Mouse (Mus musculus) limb, embryonic 14.5 days (tissue): ENCODE measurements around the gene Uqcrfs1. TPM values are rescaled to one million over a fixed set of nuclear protein-coding genes. Genes with fewer than 3 reads are reported as not detected.

Source experiments
- ATAC-seq: fragments of 200-750 bp; cut with Nextera tagmentation; 2 replicates; pipeline ENCODE4 v1.8.0; 2017; ENCODE audit warnings: low read depth, moderate number of reproducible peaks, moderate TSS enrichment; ENCODE audit not compliant: low FRiP score
- DNase-seq: peaks from one replicate; pipeline ENCODE4 v3.0.0-alpha.2; 2015; ENCODE audit warnings: low spot score
- H3K27ac ChIP-seq: fragments of 300-500 bp; sonication (generic); replicated peaks from 2 replicates; pipeline ENCODE4 v1.5.1; 2014; ENCODE audit warnings: low read depth, mild to moderate bottlenecking, low read length, moderate library complexity, mixed read lengths
- H3K27me3 ChIP-seq: fragments of 300-500 bp; sonication (generic); 2 replicates; pipeline ENCODE4 v1.6.1; 2014; ENCODE audit warnings: low read length, mixed read lengths; ENCODE audit not compliant: control insufficient read depth, insufficient read depth
- H3K36me3 ChIP-seq: fragments of 300-500 bp; sonication (generic); 2 replicates; pipeline ENCODE4 v1.6.1; 2014; ENCODE audit warnings: mild to moderate bottlenecking, low read length, moderate library complexity, mixed read lengths; ENCODE audit not compliant: control insufficient read depth, insufficient read depth
- H3K4me1 ChIP-seq: fragments of 300-500 bp; sonication (generic); 2 replicates; pipeline ENCODE4 v1.6.1; 2014; ENCODE audit warnings: antibody characterized with exemption, low read length, mixed read lengths; ENCODE audit not compliant: control insufficient read depth, insufficient read depth
- H3K4me2 ChIP-seq: fragments of 300-500 bp; sonication (generic); replicated peaks from 2 replicates; pipeline ENCODE4 v1.6.1; 2014; ENCODE audit warnings: low read depth, mild to moderate bottlenecking, low read length, moderate library complexity; ENCODE audit not compliant: severe bottlenecking
- H3K4me3 ChIP-seq: fragments of 300-500 bp; sonication (generic); replicated peaks from 2 replicates; pipeline ENCODE4 v1.5.1; 2014; ENCODE audit warnings: low read length
- H3K9ac ChIP-seq: fragments of 300-500 bp; sonication (generic); 2 replicates; pipeline ENCODE4 v1.6.1; 2014; ENCODE audit warnings: mild to moderate bottlenecking, low read depth, low read length, moderate library complexity; ENCODE audit not compliant: severe bottlenecking
- H3K9me3 ChIP-seq: fragments of 300-500 bp; sonication (generic); 2 replicates; pipeline ENCODE4 v1.6.1; 2016; ENCODE audit warnings: low read length; ENCODE audit not compliant: control insufficient read depth
- POLR2A ChIP-seq: fragments of 200-500 bp; IDR thresholded peaks from 2 replicates; pipeline ENCODE4 v1.8.0; 2012; ENCODE audit warnings: inconsistent platforms, mild to moderate bottlenecking, moderate library complexity, borderline replicate concordance; ENCODE audit not compliant: insufficient read depth, insufficient read length; ENCODE audit errors: extremely low read depth
- WGBS: fragments of 180-500 bp; shearing (Covaris S2); extraction: QIAGEN DNeasy Blood & Tissue Kit; methylation state at CpG from one replicate; pipeline ENCODE4 v1.1.7; 2014; 5-methylcytosine and 5-hydroxymethylcytosine counted together
- polyA plus RNA-seq, 2 experiments: library from polyadenylated mRNA; depleted of rRNA in 1 of 2; stranded (reverse) in 1 of 2; unstranded in 1 of 2; fragments of >200 nt; fragmentation: Nextera tagmentation in 1 of 2; extraction: Ambion mirVana in 1 of 2; gene quantifications; 2 replicates each; pipeline versions ENCODE4 v1.2.1 to v1.2.3; 2012 to 2014

Uqcrfs1 gene
- polyA plus RNA-seq, 2 experiments = 117 to 191 TPM

DNA sequence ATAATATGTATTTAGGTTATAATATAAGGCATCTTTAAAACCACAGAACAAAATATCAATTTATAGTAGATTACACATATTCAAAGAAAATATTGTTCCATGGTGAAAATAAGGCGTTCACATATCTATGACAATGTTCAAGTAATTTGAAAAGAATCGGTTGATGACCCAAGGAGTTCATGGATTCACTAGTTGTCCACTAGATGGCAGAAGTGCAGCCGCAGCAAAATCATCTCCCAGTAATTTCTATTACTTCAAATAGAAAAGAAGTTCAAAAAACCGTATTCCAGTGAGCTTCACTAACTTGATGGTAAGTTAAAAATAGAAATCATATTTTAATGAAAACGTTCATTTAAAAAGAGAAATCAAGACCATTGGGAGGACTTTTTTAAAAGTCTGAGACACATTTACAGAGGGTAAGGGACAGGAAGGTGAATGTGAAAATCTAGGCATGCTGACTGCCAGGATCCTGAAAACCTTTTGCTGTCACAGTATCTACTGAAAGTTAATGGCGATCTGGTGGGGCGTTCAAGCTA, 43.2 kb downstream of the Uqcrfs1 start:
- no peaks in the 10 kb centered on the region for H3K4me1 ChIP-seq
- DNase-seq (peak; percentile 49), ATAC-seq (no peak)
- H3K27ac ChIP-seq = no peak overlapping the region
- no peak for TF ChIP-seq POLR2A
- 38% methylated on average over 7 of the region's 7 CpGs for WGBS
- H3K27me3 ChIP-seq = no peaks in the 10 kb centered on the region
- no peak overlapping the region for H3K4me3 ChIP-seq
- H3K9ac ChIP-seq = no peak overlapping the region
- no peaks in the 10 kb centered on the region for H3K36me3 ChIP-seq
- no peaks in the 10 kb centered on the region for H3K9me3 ChIP-seq
- no peak overlapping the region for H3K4me2 ChIP-seq

Other genes with a start within 250 kb of the Uqcrfs1 start
- 18.9 and 20.6 TPM in 2 replicates for gene Agtr1a, start 208.9 kb downstream of the Uqcrfs1 start, polyA plus RNA-seq (2012; rRNA removed)
- 9.2 and 9.4 TPM in 2 replicates for gene Agtr1a, start 208.9 kb downstream of the Uqcrfs1 start, polyA plus RNA-seq (2014; fragmentation: Nextera tagmentation; extraction: Ambion mirVana)
- gene Dusp22, start 114.6 kb upstream of the Uqcrfs1 start, polyA plus RNA-seq (2012; rRNA removed) = 24.3 and 28.5 TPM in 2 replicates
- gene Dusp22, start 114.6 kb upstream of the Uqcrfs1 start, polyA plus RNA-seq (2014; fragmentation: Nextera tagmentation; extraction: Ambion mirVana) = 35.9 and 40.3 TPM in 2 replicates
- 0.27 and 0.34 TPM in 2 replicates for gene Irf4, start 203.9 kb upstream of the Uqcrfs1 start, polyA plus RNA-seq (2012; rRNA removed)
- gene Irf4, start 203.9 kb upstream of the Uqcrfs1 start, polyA plus RNA-seq (2014; fragmentation: Nextera tagmentation; extraction: Ambion mirVana) = 0.18 and 0.29 TPM in 2 replicates